Mouse (Mus musculus): ENCODE results near the gene Mag.

DNA sequence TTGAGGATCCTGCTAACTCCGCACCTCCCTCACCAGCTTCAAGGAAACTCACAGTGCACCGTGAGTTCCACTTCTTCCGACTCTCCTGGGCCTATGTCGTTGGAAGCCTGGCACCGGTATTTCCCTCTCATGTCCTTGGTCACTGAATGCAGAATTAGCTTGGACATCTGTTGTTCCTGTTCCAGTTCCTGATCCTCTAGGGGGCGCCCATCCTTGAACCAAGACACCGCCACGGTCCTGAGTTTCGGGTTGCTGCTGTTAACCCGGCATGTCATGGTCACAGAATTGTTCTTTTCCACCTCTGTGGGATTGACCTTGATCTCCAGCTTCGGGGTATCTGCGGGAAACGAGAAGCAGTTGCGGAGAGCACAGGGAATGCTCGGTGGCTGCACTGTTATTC lies 41.6 kb downstream of the Mag start:
- TF ChIP-seq EP300 (IDR thresholded peaks at IDR 0.05; ENCODE audit: low read depth) (no peak), CTCF (IDR thresholded peaks at IDR 0.05; ENCODE audit: low read depth) (peak; percentile 65)
